Mouse (Mus musculus): ENCODE measurements around the gene Xpo5. TPM values are rescaled to one million over a fixed set of nuclear protein-coding genes. Genes with fewer than 3 reads are reported as not detected.

The Xpo5 gene
- polyA plus RNA-seq, 1 experiment from 2014 or later = 54.1 TPM

- no peaks in the 10 kb centered on the region for H3K27me3 ChIP-seq (replicated peaks; ENCODE audit: control insufficient read depth, insufficient read depth, low read length)
- H3K27ac ChIP-seq (ENCODE audit: low read depth) = no peak overlapping the region
- H3K4me1 ChIP-seq (replicated peaks; ENCODE audit: control insufficient read depth, insufficient read depth, low read length) = no peaks in the 10 kb centered on the region
- no peak overlapping the region for H3K4me3 ChIP-seq (ENCODE audit: low read depth, low read length)
- no peak for ATAC-seq (replicated peaks; ENCODE audit: low FRiP score, low TSS enrichment, low read depth)
- peaks cover 66% of the 10 kb centered on the region for H3K36me3 ChIP-seq (ENCODE audit: control insufficient read depth, insufficient read depth, low read length)
- H3K9me3 ChIP-seq (ENCODE audit: control insufficient read depth, low read length) = no peaks in the 10 kb centered on the region
- no peak for DNase-seq (ENCODE audit: low spot score)
- no peak overlapping the region for H3K9ac ChIP-seq (ENCODE audit: low read length)
- WGBS = 76% methylated on average over 10 of the region's 10 CpGs
- H3K4me2 ChIP-seq (ENCODE audit: low read length) = no peak overlapping the region
Observed at GRCm38 (mm10) chr17:46268026-46268720, 65.6 kb downstream of the Xpo5 start.

DNA sequence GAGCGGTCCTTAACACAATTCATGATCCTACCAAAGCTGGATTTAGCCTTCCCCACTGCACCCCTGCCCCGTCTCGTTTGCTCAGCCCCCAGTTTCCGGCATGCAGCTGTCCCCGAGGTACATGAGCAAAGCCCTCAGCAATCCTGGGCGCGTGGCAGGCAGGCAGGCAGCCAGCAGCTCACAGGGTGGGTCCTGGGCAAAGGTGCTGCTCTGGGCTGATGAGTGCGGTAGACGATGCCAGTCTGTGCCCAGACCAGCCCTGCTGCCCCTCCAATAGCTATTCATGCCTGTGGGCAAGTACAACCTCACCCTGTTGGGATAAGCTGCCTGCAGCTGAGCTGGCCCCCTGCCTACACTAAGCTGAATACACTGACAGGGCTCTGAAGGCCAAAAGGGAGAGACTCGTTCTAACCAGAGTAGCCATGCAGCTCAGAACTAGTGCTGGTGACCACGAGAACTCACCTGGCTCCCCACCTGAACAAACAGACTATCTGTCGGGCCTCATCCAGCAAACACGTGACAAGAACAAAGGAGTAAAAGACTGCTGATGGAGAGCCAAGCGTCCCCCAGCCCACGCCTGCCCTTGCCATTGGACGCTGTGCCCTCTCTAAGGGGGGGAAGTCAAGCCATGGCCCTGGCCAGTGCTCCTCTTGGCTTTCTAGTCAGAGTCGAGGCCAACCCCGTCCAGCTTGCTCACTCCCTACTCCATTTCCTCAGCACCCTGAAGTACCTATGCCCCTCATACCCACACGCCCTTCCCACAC, 67.4 kb downstream of the Xpo5 start:
- no peaks in the 10 kb centered on the region for H3K9me3 ChIP-seq (ENCODE audit: control insufficient read depth, low read length)
- WGBS = 84% methylated on average over 19 of the region's 19 CpGs
- no peak overlapping the region for H3K4me3 ChIP-seq (ENCODE audit: low read depth, low read length)
- no peaks in the 10 kb centered on the region for H3K27me3 ChIP-seq (replicated peaks; ENCODE audit: control insufficient read depth, insufficient read depth, low read length)
- H3K27ac ChIP-seq (ENCODE audit: low read depth) = no peak overlapping the region
- no peak for DNase-seq (ENCODE audit: low spot score)
- H3K4me1 ChIP-seq (replicated peaks; ENCODE audit: control insufficient read depth, insufficient read depth, low read length) = no peaks in the 10 kb centered on the region
- peaks cover 52% of the 10 kb centered on the region for H3K36me3 ChIP-seq (ENCODE audit: control insufficient read depth, insufficient read depth, low read length)
- H3K4me2 ChIP-seq (ENCODE audit: low read length) = no peak overlapping the region
- no peak overlapping the region for H3K9ac ChIP-seq (ENCODE audit: low read length)
- ATAC-seq (replicated peaks; ENCODE audit: low FRiP score, low TSS enrichment, low read depth) = no peak

DNA sequence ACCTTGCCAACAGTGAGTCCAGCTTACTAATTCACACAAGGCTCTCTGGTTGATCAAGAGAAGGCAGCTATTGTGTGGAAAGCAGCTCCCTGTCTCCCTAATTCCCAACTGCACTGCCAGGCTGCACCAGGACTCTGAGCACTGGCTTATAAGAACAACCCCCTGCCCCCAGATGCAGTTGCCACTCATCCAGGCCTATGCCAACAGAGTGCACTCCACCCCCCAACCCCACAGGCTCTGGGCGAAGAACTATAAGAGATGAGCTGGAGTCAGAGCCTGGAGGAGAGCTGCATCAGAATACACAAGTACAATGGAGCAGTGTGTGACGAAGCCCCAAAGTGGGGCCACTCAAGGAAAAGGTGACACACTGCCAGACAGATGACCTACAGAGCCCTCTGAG, 69.5 kb downstream of the Xpo5 start:
- no peaks in the 10 kb centered on the region for H3K4me1 ChIP-seq (replicated peaks; ENCODE audit: control insufficient read depth, insufficient read depth, low read length)
- ATAC-seq (replicated peaks; ENCODE audit: low FRiP score, low TSS enrichment, low read depth) = no peak
- DNase-seq (ENCODE audit: low spot score) = no peak
- H3K27me3 ChIP-seq (replicated peaks; ENCODE audit: control insufficient read depth, insufficient read depth, low read length) = no peaks in the 10 kb centered on the region
- WGBS = 91% methylated on average over 2 of the region's 2 CpGs
- H3K9ac ChIP-seq (ENCODE audit: low read length) = no peak overlapping the region
- H3K27ac ChIP-seq (ENCODE audit: low read depth) = no peak overlapping the region
- H3K4me3 ChIP-seq (ENCODE audit: low read depth, low read length) = no peak overlapping the region
- H3K36me3 ChIP-seq (ENCODE audit: control insufficient read depth, insufficient read depth, low read length) = peaks cover 50% of the 10 kb centered on the region
- no peak overlapping the region for H3K4me2 ChIP-seq (ENCODE audit: low read length)
- no peaks in the 10 kb centered on the region for H3K9me3 ChIP-seq (ENCODE audit: control insufficient read depth, low read length)

- WGBS = 90% methylated on average over 5 of the region's 5 CpGs
- Histone ChIP-seq H3K27ac (ENCODE audit: low read depth) (no peak overlapping the region), H3K27me3 (replicated peaks; ENCODE audit: control insufficient read depth, insufficient read depth, low read length) (no peaks in the 10 kb centered on the region), H3K4me2 (ENCODE audit: low read length) (no peak overlapping the region), H3K9me3 (ENCODE audit: control insufficient read depth, low read length) (no peaks in the 10 kb centered on the region), H3K4me3 (ENCODE audit: low read depth, low read length) (no peak overlapping the region), H3K36me3 (ENCODE audit: control insufficient read depth, insufficient read depth, low read length) (peaks cover 54% of the 10 kb centered on the region), H3K9ac (ENCODE audit: low read length) (no peak overlapping the region), H3K4me1 (replicated peaks; ENCODE audit: control insufficient read depth, insufficient read depth, low read length) (no peaks in the 10 kb centered on the region)
- ATAC-seq (replicated peaks; ENCODE audit: low FRiP score, low TSS enrichment, low read depth) (no peak), DNase-seq (ENCODE audit: low spot score) (no peak)
Observed at GRCm38 (mm10) chr17:46272675-46273074, 70.1 kb downstream of the Xpo5 start.

DNA sequence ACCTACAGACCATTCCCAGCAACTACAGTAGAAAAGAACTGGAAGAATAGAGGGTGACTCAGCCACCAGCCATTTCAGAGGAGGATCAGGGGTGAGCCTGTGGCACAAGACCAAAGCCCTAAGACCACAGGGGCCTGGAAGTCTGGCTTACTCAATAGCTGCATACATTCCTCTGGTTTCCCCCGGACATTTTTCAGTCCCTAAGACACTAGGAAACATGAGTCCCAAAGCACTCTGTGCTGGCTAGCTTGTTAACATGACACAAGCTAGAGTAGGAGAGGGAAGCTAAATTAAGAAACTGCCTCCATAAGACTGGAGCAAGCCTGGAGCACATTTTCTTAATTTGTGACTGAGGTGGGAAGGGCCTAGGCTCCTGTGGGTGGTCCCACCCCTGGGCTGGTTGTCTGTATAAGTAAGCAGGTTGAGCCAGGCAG, 71.2 kb downstream of the Xpo5 start:
- H3K4me1 ChIP-seq (replicated peaks; ENCODE audit: control insufficient read depth, insufficient read depth, low read length) = no peaks in the 10 kb centered on the region
- H3K9me3 ChIP-seq (ENCODE audit: control insufficient read depth, low read length) = no peaks in the 10 kb centered on the region
- ATAC-seq (replicated peaks; ENCODE audit: low FRiP score, low TSS enrichment, low read depth) (no peak), DNase-seq (ENCODE audit: low spot score) (no peak)
- peaks cover 63% of the 10 kb centered on the region for H3K36me3 ChIP-seq (ENCODE audit: control insufficient read depth, insufficient read depth, low read length)
- H3K27me3 ChIP-seq (replicated peaks; ENCODE audit: control insufficient read depth, insufficient read depth, low read length) = no peaks in the 10 kb centered on the region
- H3K4me2 ChIP-seq (ENCODE audit: low read length) = no peak overlapping the region
- no peak overlapping the region for H3K27ac ChIP-seq (ENCODE audit: low read depth)
- H3K9ac ChIP-seq (ENCODE audit: low read length) = no peak overlapping the region
- no peak overlapping the region for H3K4me3 ChIP-seq (ENCODE audit: low read depth, low read length)
- WGBS = 83% methylated on average over 1 of the region's 1 CpGs

DNA sequence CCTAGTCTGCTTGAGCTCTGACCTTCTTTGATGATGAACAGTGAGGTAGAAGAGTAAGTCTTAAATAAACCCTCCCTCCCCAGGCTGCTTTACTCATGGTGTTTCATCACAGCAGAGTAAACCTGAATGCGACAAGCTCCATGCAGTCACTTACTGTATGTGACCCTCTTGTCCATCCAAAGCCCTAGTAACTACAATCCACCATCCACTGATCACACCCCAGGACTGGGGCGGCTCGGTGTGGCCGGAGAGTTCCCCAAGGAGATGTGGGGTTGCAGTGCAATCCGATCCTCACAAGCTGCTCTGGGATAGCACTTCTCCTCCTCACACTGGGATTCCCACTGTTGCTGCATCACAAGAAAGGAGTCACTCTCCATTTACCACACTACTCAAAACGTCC, 71.9 kb downstream of the Xpo5 start:
- Histone ChIP-seq H3K27ac (ENCODE audit: low read depth) (no peak overlapping the region), H3K27me3 (replicated peaks; ENCODE audit: control insufficient read depth, insufficient read depth, low read length) (no peaks in the 10 kb centered on the region), H3K4me3 (ENCODE audit: low read depth, low read length) (no peak overlapping the region), H3K9me3 (ENCODE audit: control insufficient read depth, low read length) (no peaks in the 10 kb centered on the region), H3K9ac (ENCODE audit: low read length) (no peak overlapping the region), H3K4me1 (replicated peaks; ENCODE audit: control insufficient read depth, insufficient read depth, low read length) (no peaks in the 10 kb centered on the region), H3K36me3 (ENCODE audit: control insufficient read depth, insufficient read depth, low read length) (peaks cover 65% of the 10 kb centered on the region), H3K4me2 (ENCODE audit: low read length) (no peak overlapping the region)
- DNase-seq (ENCODE audit: low spot score) (no peak), ATAC-seq (replicated peaks; ENCODE audit: low FRiP score, low TSS enrichment, low read depth) (no peak)
- 78% methylated on average over 6 of the region's 6 CpGs for WGBS

- DNase-seq (ENCODE audit: low spot score) (no peak), ATAC-seq (replicated peaks; ENCODE audit: low FRiP score, low TSS enrichment, low read depth) (no peak)
- Histone ChIP-seq H3K4me2 (ENCODE audit: low read length) (no peak overlapping the region), H3K9me3 (ENCODE audit: control insufficient read depth, low read length) (no peaks in the 10 kb centered on the region), H3K27ac (ENCODE audit: low read depth) (no peak overlapping the region), H3K27me3 (replicated peaks; ENCODE audit: control insufficient read depth, insufficient read depth, low read length) (no peaks in the 10 kb centered on the region), H3K36me3 (ENCODE audit: control insufficient read depth, insufficient read depth, low read length) (peaks cover 64% of the 10 kb centered on the region), H3K4me1 (replicated peaks; ENCODE audit: control insufficient read depth, insufficient read depth, low read length) (no peaks in the 10 kb centered on the region), H3K4me3 (ENCODE audit: low read depth, low read length) (no peak overlapping the region), H3K9ac (ENCODE audit: low read length) (no peak overlapping the region)
- 92% methylated on average over 6 of the region's 6 CpGs for WGBS
Observed at GRCm38 (mm10) chr17:46275034-46275433, 72.5 kb downstream of the Xpo5 start.

- H3K4me1 ChIP-seq (replicated peaks; ENCODE audit: control insufficient read depth, insufficient read depth, low read length) = no peaks in the 10 kb centered on the region
- WGBS = 85% methylated on average over 10 of the region's 10 CpGs
- no peak for ATAC-seq (replicated peaks; ENCODE audit: low FRiP score, low TSS enrichment, low read depth)
Observed at GRCm38 (mm10) chr17:46275506-46275905, 72.9 kb downstream of the Xpo5 start.

GRCm38 (mm10) chr17:46277586-46277985, 75.0 kb downstream of the Xpo5 start:
- Histone ChIP-seq H3K27ac (ENCODE audit: low read depth) (no peak overlapping the region), H3K4me1 (replicated peaks; ENCODE audit: control insufficient read depth, insufficient read depth, low read length) (peaks cover 12% of the 10 kb centered on the region), H3K4me2 (ENCODE audit: low read length) (no peak overlapping the region), H3K4me3 (ENCODE audit: low read depth, low read length) (no peak overlapping the region), H3K9me3 (ENCODE audit: control insufficient read depth, low read length) (no peaks in the 10 kb centered on the region), H3K36me3 (ENCODE audit: control insufficient read depth, insufficient read depth, low read length) (peaks cover 50% of the 10 kb centered on the region), H3K9ac (ENCODE audit: low read length) (no peak overlapping the region), H3K27me3 (replicated peaks; ENCODE audit: control insufficient read depth, insufficient read depth, low read length) (no peaks in the 10 kb centered on the region)
- 63% methylated on average over 4 of the region's 4 CpGs for WGBS
- DNase-seq (ENCODE audit: low spot score) (no peak), ATAC-seq (replicated peaks; ENCODE audit: low FRiP score, low TSS enrichment, low read depth) (no peak)

More at GRCm38 (mm10) chr17:46275506-46275905, 72.9 kb downstream of the Xpo5 start:
- no peak overlapping the region for H3K4me2 ChIP-seq (ENCODE audit: low read length)
- H3K4me3 ChIP-seq (ENCODE audit: low read depth, low read length) = no peak overlapping the region
- no peak for DNase-seq (ENCODE audit: low spot score)
- H3K9me3 ChIP-seq (ENCODE audit: control insufficient read depth, low read length) = no peaks in the 10 kb centered on the region
- H3K36me3 ChIP-seq (ENCODE audit: control insufficient read depth, insufficient read depth, low read length) = peaks cover 63% of the 10 kb centered on the region
- H3K27me3 ChIP-seq (replicated peaks; ENCODE audit: control insufficient read depth, insufficient read depth, low read length) = no peaks in the 10 kb centered on the region
- no peak overlapping the region for H3K9ac ChIP-seq (ENCODE audit: low read length)
- no peak overlapping the region for H3K27ac ChIP-seq (ENCODE audit: low read depth)

All from intestine, embryonic 14.5 days (tissue).